Mouse (Mus musculus) heart, postnatal 0 days (tissue): ENCODE results near the gene Snx29. TPM values are rescaled to one million over a fixed set of nuclear protein-coding genes. Genes with fewer than 3 reads are reported as not detected.

Experiments used
- ATAC-seq: fragments of 200-750 bp; cut with Nextera tagmentation; 2 replicates; pipeline ENCODE4 v1.8.0; 2017; ENCODE audit warnings: low read depth, moderate number of reproducible peaks, moderate library complexity; ENCODE audit not compliant: insufficient read depth
- DNase-seq: peaks from one replicate; pipeline ENCODE4 v3.0.0-alpha.2; 2016; ENCODE audit warnings: low spot score
- H3K27ac ChIP-seq: fragments of 300-500 bp; sonication (generic); 2 replicates; pipeline ENCODE4 v1.5.1; 2014; ENCODE audit warnings: low read depth, mild to moderate bottlenecking
- H3K27me3 ChIP-seq: fragments of 300-500 bp; sonication (generic); 2 replicates; pipeline ENCODE4 v1.6.1; 2014; ENCODE audit warnings: low read length, mixed read lengths; ENCODE audit not compliant: control insufficient read depth, insufficient read depth
- H3K36me3 ChIP-seq: fragments of 300-500 bp; sonication (generic); replicated peaks from 2 replicates; pipeline ENCODE4 v1.6.1; 2014; ENCODE audit warnings: low read length, mixed read lengths; ENCODE audit not compliant: control insufficient read depth, insufficient read depth
- H3K4me1 ChIP-seq: fragments of 300-500 bp; sonication (generic); 2 replicates; pipeline ENCODE4 v1.6.1; 2014; ENCODE audit warnings: antibody characterized with exemption; ENCODE audit not compliant: control insufficient read depth, insufficient read depth
- H3K4me2 ChIP-seq: fragments of 300-500 bp; sonication (generic); 2 replicates; pipeline ENCODE4 v1.6.1; 2014; ENCODE audit warnings: low read depth, mild to moderate bottlenecking, low read length, moderate library complexity
- H3K4me3 ChIP-seq: fragments of 300-500 bp; sonication (generic); 2 replicates; pipeline ENCODE4 v1.5.1; 2014; ENCODE audit warnings: low read depth, low read length
- H3K9ac ChIP-seq: fragments of 300-500 bp; sonication (generic); replicated peaks from 2 replicates; pipeline ENCODE4 v1.6.1; 2014; ENCODE audit warnings: low read depth, low read length, mixed read lengths
- H3K9me3 ChIP-seq: fragments of 300-500 bp; sonication (generic); replicated peaks from 2 replicates; pipeline ENCODE4 v1.6.1; 2016; ENCODE audit warnings: low read length; ENCODE audit not compliant: control insufficient read depth
- CTCF ChIP-seq: IDR thresholded peaks from 2 replicates; pipeline ENCODE4 v1.5.1; 2016; ENCODE audit warnings: antibody characterized with exemption, control low read depth, low read depth
- EP300 ChIP-seq: IDR thresholded peaks from 2 replicates; pipeline ENCODE4 v1.6.1; 2016; ENCODE audit warnings: antibody characterized with exemption, low read depth
- WGBS: fragments of 180-500 bp; shearing (Covaris S2); extraction: QIAGEN DNeasy Blood & Tissue Kit; methylation state at CpG from one replicate; pipeline ENCODE4 v1.1.7; 2014; 5-methylcytosine and 5-hydroxymethylcytosine counted together
- polyA plus RNA-seq: library from polyadenylated mRNA; unstranded; fragments of >200 nt; fragmentation: Nextera tagmentation; extraction: Ambion mirVana; gene quantifications from 2 replicates; pipeline ENCODE4 v1.2.1, GENCODE M21; 2015
- total RNA-seq: library from RNA; depleted of rRNA; stranded (reverse); fragments of >200 nt; gene quantifications from 2 replicates; pipeline ENCODE4 v1.2.3, GENCODE M21; 2014; ENCODE audit warnings: low replicate concordance

Gene Snx29
- total and polyA plus RNA-seq, 2 experiments from 2014 or later: 3.1 to 3.9 TPM

DNA sequence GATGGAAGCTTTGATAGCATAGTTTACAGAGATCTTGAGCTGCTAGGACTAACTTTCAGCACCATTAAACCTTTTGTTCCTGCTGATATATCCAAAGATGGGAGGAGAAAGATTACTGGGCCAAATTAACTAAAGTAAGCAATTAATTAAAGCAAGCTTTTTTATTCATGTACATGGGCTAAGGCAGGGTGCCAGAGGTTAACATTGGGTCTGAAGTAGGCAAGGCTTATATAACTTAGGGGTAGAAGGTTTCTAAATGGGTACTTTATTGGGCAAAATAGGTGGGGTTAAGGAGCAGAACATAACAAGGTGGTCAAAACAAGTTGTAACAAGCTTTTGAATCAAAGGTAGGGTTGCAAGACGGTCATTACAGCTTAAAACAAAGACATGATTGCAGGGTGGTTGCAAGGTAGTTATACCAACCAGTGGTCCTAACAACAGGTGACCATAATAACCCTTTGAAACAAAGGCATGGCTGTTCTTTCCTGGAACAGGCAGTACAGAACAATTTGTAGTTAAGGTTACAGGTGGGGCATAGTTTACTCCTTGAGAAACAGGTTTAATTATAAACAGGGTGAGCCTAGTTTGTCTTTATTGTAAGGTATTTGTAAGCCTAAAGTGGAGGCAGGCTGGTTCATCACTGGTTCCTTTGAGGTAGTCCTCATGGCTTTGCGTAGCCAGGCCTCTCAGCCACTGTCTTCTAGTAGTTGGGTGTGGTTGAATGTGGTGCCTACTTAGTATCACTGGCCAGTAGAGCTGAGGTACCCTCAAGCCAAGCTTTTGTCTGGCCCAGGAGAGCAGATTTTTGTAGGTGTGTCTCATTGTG lies 182.2 kb downstream of the Snx29 start:
- no peaks in the 10 kb centered on the region for H3K36me3 ChIP-seq
- H3K4me2 ChIP-seq: no peak overlapping the region
- H3K9me3 ChIP-seq: no peaks in the 10 kb centered on the region
- TF ChIP-seq CTCF (no peak), EP300 (no peak)
- no peaks in the 10 kb centered on the region for H3K27me3 ChIP-seq
- H3K4me3 ChIP-seq: no peak overlapping the region
- no peak for ATAC-seq
- peaks cover 17% of the 10 kb centered on the region for H3K4me1 ChIP-seq
- DNase-seq: no peak
- H3K27ac ChIP-seq: no peak overlapping the region
- WGBS: 93% methylated on average over 2 of the region's 2 CpGs
- H3K9ac ChIP-seq: no peak overlapping the region

DNA sequence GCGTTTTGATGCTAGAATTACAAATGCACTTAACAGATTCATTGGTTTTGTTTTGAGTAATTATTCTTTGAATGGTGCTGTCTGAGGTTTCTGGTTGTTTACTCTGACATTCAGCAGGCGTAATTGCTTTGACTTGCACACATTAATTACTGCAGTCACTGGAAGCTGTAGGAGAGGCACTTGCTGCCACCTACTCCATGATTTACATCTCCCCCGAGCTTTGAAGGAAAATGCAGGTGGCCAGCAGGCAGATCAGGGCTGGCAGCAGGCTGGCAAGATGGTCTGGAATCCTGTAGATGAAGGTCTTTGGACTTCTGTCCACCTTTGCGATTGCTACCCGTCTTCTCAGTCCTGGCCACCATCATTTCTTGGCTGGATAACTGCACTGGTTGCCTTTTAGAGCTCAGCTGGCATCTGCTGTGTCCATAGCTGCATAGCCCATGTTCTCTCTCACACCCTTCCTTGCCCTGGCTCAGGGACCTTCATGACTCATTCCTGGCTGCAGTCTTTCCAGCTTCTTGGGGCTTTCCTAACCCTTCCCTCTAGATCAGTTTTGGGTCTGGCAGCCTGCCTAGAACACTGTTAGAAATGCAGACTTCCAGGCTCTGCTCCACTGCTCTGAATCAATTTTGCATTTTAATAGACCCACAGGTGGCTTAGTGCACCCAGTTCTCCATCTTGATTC lies 182.9 kb downstream of the Snx29 start:
- ATAC-seq (no peak), DNase-seq (peak; percentile 17)
- WGBS: 74% methylated on average over 5 of the region's 5 CpGs
- no peak overlapping the region for H3K9ac ChIP-seq
- H3K27me3 ChIP-seq: no peaks in the 10 kb centered on the region
- TF ChIP-seq CTCF (no peak), EP300 (no peak)
- no peak overlapping the region for H3K27ac ChIP-seq
- no peaks in the 10 kb centered on the region for H3K9me3 ChIP-seq
- H3K4me2 ChIP-seq: no peak overlapping the region
- no peaks in the 10 kb centered on the region for H3K36me3 ChIP-seq
- H3K4me1 ChIP-seq: peaks cover 17% of the 10 kb centered on the region
- no peak overlapping the region for H3K4me3 ChIP-seq

DNA sequence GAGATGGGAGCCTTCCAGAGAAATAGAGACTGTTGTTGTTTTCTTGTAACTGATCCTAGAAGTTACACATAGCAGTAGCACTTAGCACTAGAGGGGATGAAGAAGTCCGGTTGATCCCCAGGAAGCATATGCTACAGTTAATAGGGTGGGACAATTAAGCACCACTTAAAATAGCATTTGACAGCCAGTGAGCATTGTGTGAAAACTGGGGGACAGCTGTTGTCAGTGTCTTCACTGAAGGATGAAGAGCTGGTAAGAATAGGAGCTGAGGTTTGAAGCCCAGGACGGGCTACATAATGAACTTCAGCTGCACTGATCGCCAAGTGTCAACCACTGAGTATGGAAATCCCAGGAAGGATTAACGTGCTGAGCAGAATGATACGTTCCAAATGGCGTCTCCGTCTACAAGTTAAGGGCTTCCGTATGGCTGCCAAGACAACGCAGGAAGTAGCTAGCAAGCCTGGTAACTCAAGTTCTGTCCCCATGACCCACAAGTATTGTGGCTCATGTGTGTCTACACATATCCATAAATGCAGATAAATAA lies 184.6 kb downstream of the Snx29 start:
- no peak for TF ChIP-seq CTCF
- TF ChIP-seq EP300: no peak
- Histone ChIP-seq H3K36me3 (no peaks in the 10 kb centered on the region), H3K27ac (no peak overlapping the region), H3K9ac (no peak overlapping the region), H3K27me3 (no peaks in the 10 kb centered on the region), H3K4me3 (no peak overlapping the region), H3K4me2 (no peak overlapping the region), H3K9me3 (no peaks in the 10 kb centered on the region), H3K4me1 (0 out of 2 replicates have a peak, but pooled peaks cover 5% of the 10 kb centered on the region)
- no peak for ATAC-seq
- DNase-seq: no peak
- WGBS: 76% methylated on average over 9 of the region's 9 CpGs

DNA sequence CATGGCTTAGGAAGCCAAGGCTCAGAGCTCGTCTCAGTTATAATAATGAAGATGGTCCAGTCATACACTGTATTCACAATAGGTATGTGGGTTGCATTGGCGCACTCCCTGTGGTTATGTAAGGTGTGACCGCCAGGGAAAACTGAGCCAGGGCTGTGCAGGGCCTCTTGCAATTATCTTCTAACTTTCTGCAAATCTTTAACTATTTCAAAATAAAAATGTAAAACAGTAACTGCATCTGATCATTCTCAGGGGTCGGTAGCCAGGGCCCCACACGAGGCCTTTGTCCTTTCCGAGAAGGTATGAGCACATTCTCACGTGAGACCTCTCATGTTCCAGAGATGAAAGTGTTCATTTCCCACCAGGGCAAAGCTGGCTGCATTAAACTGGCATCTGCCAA lies 185.6 kb downstream of the Snx29 start:
- no peak for ATAC-seq
- 88% methylated on average over 7 of the region's 7 CpGs for WGBS
- H3K27me3 ChIP-seq: no peaks in the 10 kb centered on the region
- H3K4me1 ChIP-seq: 0 out of 2 replicates have a peak, but pooled peaks cover 5% of the 10 kb centered on the region
- no peak overlapping the region for H3K4me2 ChIP-seq
- TF ChIP-seq EP300: no peak
- no peak for TF ChIP-seq CTCF
- no peaks in the 10 kb centered on the region for H3K9me3 ChIP-seq
- DNase-seq: no peak
- no peak overlapping the region for H3K9ac ChIP-seq
- H3K36me3 ChIP-seq: no peaks in the 10 kb centered on the region
- no peak overlapping the region for H3K27ac ChIP-seq
- no peak overlapping the region for H3K4me3 ChIP-seq

DNA sequence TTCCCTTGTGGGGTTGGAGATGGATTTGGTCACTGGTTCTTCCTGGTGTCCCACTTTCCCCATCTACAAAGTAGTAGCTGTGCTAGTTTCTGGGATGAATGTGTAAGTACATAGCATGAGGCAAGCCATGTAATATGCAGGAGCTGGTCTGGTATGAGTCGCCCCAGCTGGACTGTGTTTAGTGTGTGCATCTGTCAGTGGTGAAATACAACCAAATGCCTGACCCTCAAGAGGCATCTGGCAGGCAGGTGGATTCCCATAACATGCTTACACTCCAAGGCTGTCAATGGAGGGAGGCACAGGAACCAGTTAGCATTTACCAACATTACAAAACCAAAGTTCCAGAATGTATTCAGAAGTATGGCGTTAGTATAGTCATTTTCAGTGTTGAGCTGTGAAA lies 187.7 kb downstream of the Snx29 start:
- Histone ChIP-seq H3K4me1 (0 out of 2 replicates have a peak, but pooled peaks cover 4% of the 10 kb centered on the region), H3K9me3 (no peaks in the 10 kb centered on the region), H3K9ac (no peak overlapping the region), H3K27me3 (no peaks in the 10 kb centered on the region), H3K27ac (no peak overlapping the region), H3K36me3 (no peaks in the 10 kb centered on the region), H3K4me3 (no peak overlapping the region), H3K4me2 (no peak overlapping the region)
- DNase-seq (no peak), ATAC-seq (no peak)
- 83% methylated on average over 2 of the region's 2 CpGs for WGBS
- TF ChIP-seq CTCF: no peak
- TF ChIP-seq EP300: no peak
